In genomic region chr4:152140441-152140840, GRCm38 (mm10) we compare ENCODE assay signal across 9 mouse cellular contexts. TPM values are rescaled to one million over a fixed set of nuclear protein-coding genes. Genes with fewer than 3 reads are reported as not detected.
DNase-seq lines count a peak whose midpoint lies in the region; ATAC-seq and TF ChIP-seq lines count a peak whose summit lies in the region.
"Had no signal": no experiment of that assay in that cellular context is flagged by ENCODE, and none has a peak within 500 bp of the region (broad histone marks: within the 10 kb centered on the region; RNA-seq: fewer than 3 reads in every experiment).

No protein-coding gene starts in this region.

- no peak overlapping the region for H3K4me3 ChIP-seq in forebrain, postnatal 0 days (ENCODE audit: low read depth, low read length)
- H3K4me3 ChIP-seq in forebrain, embryonic 14.5 days (ENCODE audit: low read depth, low read length), result no peak overlapping the region
- no peak overlapping the region for H3K4me3 ChIP-seq in neural tube, embryonic 15.5 days (replicated peaks)
- H3K4me3 ChIP-seq in bone marrow macrophage, adult 2 months (ENCODE audit: insufficient read depth, low read length), result no peak overlapping the region
- H3K4me3 ChIP-seq in forebrain, embryonic 12.5 days (replicated peaks), result no peak overlapping the region

- H3K27ac ChIP-seq in forebrain, postnatal 0 days (ENCODE audit: low read depth, low read length), result no peak overlapping the region
- no peak overlapping the region for H3K27ac ChIP-seq in forebrain, embryonic 14.5 days (ENCODE audit: low read depth, low read length)
- H3K27ac ChIP-seq in neural tube, embryonic 15.5 days (replicated peaks), result no peak overlapping the region
- H3K27ac ChIP-seq in bone marrow macrophage, adult 2 months (ENCODE audit: insufficient read depth, low read depth, low read length), result no peak overlapping the region
- H3K27ac ChIP-seq in forebrain, embryonic 12.5 days, result no peak overlapping the region

- no peak for TF ChIP-seq POLR2A in bone marrow macrophage, adult 2 months (IDR thresholded peaks at IDR 0.05; ENCODE audit: borderline replicate concordance, low read depth, low read length)

- no peaks in the 10 kb centered on the region for H3K9me3 ChIP-seq in forebrain, postnatal 0 days (ENCODE audit: low read length)
- H3K9me3 ChIP-seq in forebrain, embryonic 14.5 days (replicated peaks; ENCODE audit: control insufficient read depth, low read length), result no peaks in the 10 kb centered on the region
- no peaks in the 10 kb centered on the region for H3K9me3 ChIP-seq in neural tube, embryonic 15.5 days (replicated peaks)
- no peaks in the 10 kb centered on the region for H3K9me3 ChIP-seq in forebrain, embryonic 12.5 days

- ATAC-seq in forebrain, postnatal 0 days, result no peak
- ATAC-seq in forebrain, embryonic 14.5 days, result no peak
- no peak for ATAC-seq in neural tube, embryonic 15.5 days (ENCODE audit: low FRiP score)
- no peak for ATAC-seq in forebrain, embryonic 12.5 days (ENCODE audit: low FRiP score)

- H3K4me2 ChIP-seq in forebrain, postnatal 0 days (ENCODE audit: low read depth), result no peak overlapping the region
- H3K4me2 ChIP-seq in forebrain, embryonic 14.5 days (ENCODE audit: low read length), result no peak overlapping the region
- no peak overlapping the region for H3K4me2 ChIP-seq in neural tube, embryonic 15.5 days
- no peak overlapping the region for H3K4me2 ChIP-seq in forebrain, embryonic 12.5 days

- no peaks in the 10 kb centered on the region for H3K36me3 ChIP-seq in forebrain, postnatal 0 days (ENCODE audit: insufficient read depth)
- H3K36me3 ChIP-seq in forebrain, embryonic 14.5 days (ENCODE audit: control insufficient read depth, insufficient read depth, low read length), result no peaks in the 10 kb centered on the region
- no peaks in the 10 kb centered on the region for H3K36me3 ChIP-seq in neural tube, embryonic 15.5 days
- H3K36me3 ChIP-seq in forebrain, embryonic 12.5 days (replicated peaks), result no peaks in the 10 kb centered on the region

- peak; percentile 68 for TF ChIP-seq CTCF in forebrain, postnatal 0 days (IDR thresholded peaks at IDR 0.05; ENCODE audit: low read depth)
- TF ChIP-seq CTCF in bone marrow macrophage, adult 2 months (IDR thresholded peaks at IDR 0.05; ENCODE audit: low read depth, low read length), result peak; percentile 55

- 30% methylated on average over 6 of the region's 6 CpGs for WGBS in forebrain, postnatal 0 days
- WGBS in forebrain, embryonic 14.5 days, result 32% methylated on average over 6 of the region's 6 CpGs
- 29% methylated on average over 6 of the region's 6 CpGs for WGBS in neural tube, embryonic 15.5 days
- 27% methylated on average over 6 of the region's 6 CpGs for WGBS in forebrain, embryonic 12.5 days

- DNase-seq in forebrain, postnatal 0 days, result peak; percentile 43
- DNase-seq in forebrain, embryonic 14.5 days (ENCODE audit: low spot score), result no peak
- peak; percentile 59 for DNase-seq in neural tube, embryonic 10.5 days (ENCODE audit: extremely low spot score, low spot score)
- peak; percentile 76 to 81 for DNase-seq in kidney, postnatal 4 days
- peak; percentile 81 for DNase-seq in retina, embryonic 14.5 days (ENCODE audit: low spot score)

- peaks cover 8% of the 10 kb centered on the region for H3K4me1 ChIP-seq in forebrain, postnatal 0 days (ENCODE audit: insufficient read depth)
- H3K4me1 ChIP-seq in forebrain, embryonic 14.5 days (ENCODE audit: control insufficient read depth, insufficient read depth, low read length), result peaks cover 2% of the 10 kb centered on the region; the same call in 1 of the 2 replicates
- H3K4me1 ChIP-seq in neural tube, embryonic 15.5 days, result peaks cover 9% of the 10 kb centered on the region
- H3K4me1 ChIP-seq in bone marrow macrophage, adult 2 months (ENCODE audit: control insufficient read depth, insufficient read depth, low read length), result peaks cover 6% of the 10 kb centered on the region; the same call in 1 of the 2 replicates
- H3K4me1 ChIP-seq in forebrain, embryonic 12.5 days, result peaks cover 6% of the 10 kb centered on the region

- no peak overlapping the region for H3K9ac ChIP-seq in forebrain, postnatal 0 days
- no peak overlapping the region for H3K9ac ChIP-seq in forebrain, embryonic 14.5 days (ENCODE audit: low read length)
- no peak overlapping the region for H3K9ac ChIP-seq in neural tube, embryonic 15.5 days (replicated peaks)
- H3K9ac ChIP-seq in forebrain, embryonic 12.5 days, result no peak overlapping the region

- peaks cover 5% of the 10 kb centered on the region; the same call in 1 of the 2 replicates for H3K27me3 ChIP-seq in forebrain, postnatal 0 days (ENCODE audit: insufficient read depth, low read length)
- H3K27me3 ChIP-seq in forebrain, embryonic 14.5 days (replicated peaks; ENCODE audit: control insufficient read depth, insufficient read depth, low read length), result peaks cover 10% of the 10 kb centered on the region
- peaks cover 42% of the 10 kb centered on the region for H3K27me3 ChIP-seq in neural tube, embryonic 15.5 days (replicated peaks)
- peaks cover 71% of the 10 kb centered on the region for H3K27me3 ChIP-seq in forebrain, embryonic 12.5 days

RNA-seq across cellular contexts. Expression of gene Espn, which starts 11.7 kb away (rescaled TPM):
- 0.08 and 0.71 TPM in 2 replicates for total RNA-seq in forebrain, postnatal 0 days (2014; rRNA removed)
- polyA plus RNA-seq in forebrain, postnatal 0 days (2015; fragmentation: Nextera tagmentation; extraction: Ambion mirVana), result 0.50 and 0.69 TPM in 2 replicates
- polyA plus RNA-seq in forebrain, embryonic 14.5 days (2014; fragmentation: Nextera tagmentation; extraction: Ambion mirVana), result 0.19 TPM in 1 of 2 replicates, not detected in the other
- 0.31 and 3.3 TPM in 2 replicates for polyA plus RNA-seq in neural tube, embryonic 15.5 days (2015; fragmentation: Nextera tagmentation; extraction: Ambion mirVana)
- polyA plus RNA-seq in bone marrow macrophage, adult 2 months (2012; ENCODE audit: insufficient read depth, insufficient read length, missing spikeins), result 0.44 and 0.97 TPM in 2 replicates
- polyA plus RNA-seq in forebrain, embryonic 12.5 days (2016; fragmentation: Nextera tagmentation; extraction: Ambion mirVana), result 1.8 and 2.1 TPM in 2 replicates

RNA-seq across cellular contexts. Expression of gene Hes2, which starts 18.2 kb away (rescaled TPM):
- not detected in 2 replicates for total RNA-seq in forebrain, postnatal 0 days (2014; rRNA removed)
- not detected in 2 replicates for polyA plus RNA-seq in forebrain, postnatal 0 days (2015; fragmentation: Nextera tagmentation; extraction: Ambion mirVana)
- not detected in 2 replicates for polyA plus RNA-seq in forebrain, embryonic 14.5 days (2014; fragmentation: Nextera tagmentation; extraction: Ambion mirVana)
- polyA plus RNA-seq in neural tube, embryonic 15.5 days (2015; fragmentation: Nextera tagmentation; extraction: Ambion mirVana), result not detected in 2 replicates
- polyA plus RNA-seq in bone marrow macrophage, adult 2 months (2012; ENCODE audit: insufficient read depth, insufficient read length, missing spikeins), result not detected in 2 replicates
- not detected in 2 replicates for polyA plus RNA-seq in forebrain, embryonic 12.5 days (2016; fragmentation: Nextera tagmentation; extraction: Ambion mirVana)
- total RNA-seq: adrenal gland, adult 18-20 months had no signal

RNA-seq across cellular contexts. Expression of gene Tnfrsf25, which starts 24.7 kb away (rescaled TPM):
- total RNA-seq in forebrain, postnatal 0 days (2014; rRNA removed), result 1.4 TPM in 1 of 2 replicates, not detected in the other
- 0.19 and 0.30 TPM in 2 replicates for polyA plus RNA-seq in forebrain, postnatal 0 days (2015; fragmentation: Nextera tagmentation; extraction: Ambion mirVana)
- 0.62 and 1.3 TPM in 2 replicates for polyA plus RNA-seq in forebrain, embryonic 14.5 days (2014; fragmentation: Nextera tagmentation; extraction: Ambion mirVana)
- 1.2 and 2.4 TPM in 2 replicates for polyA plus RNA-seq in neural tube, embryonic 15.5 days (2015; fragmentation: Nextera tagmentation; extraction: Ambion mirVana)
- polyA plus RNA-seq in bone marrow macrophage, adult 2 months (2012; ENCODE audit: insufficient read depth, insufficient read length, missing spikeins), result not detected in 2 replicates
- polyA plus RNA-seq in forebrain, embryonic 12.5 days (2016; fragmentation: Nextera tagmentation; extraction: Ambion mirVana), result 0.66 and 0.76 TPM in 2 replicates

RNA-seq across cellular contexts. Expression of gene Acot7, which starts 37.5 kb away (rescaled TPM):
- total RNA-seq in forebrain, postnatal 0 days (2014; rRNA removed), result 191 and 193 TPM in 2 replicates
- 411 and 466 TPM in 2 replicates for polyA plus RNA-seq in forebrain, postnatal 0 days (2015; fragmentation: Nextera tagmentation; extraction: Ambion mirVana)
- 168 and 208 TPM in 2 replicates for polyA plus RNA-seq in forebrain, embryonic 14.5 days (2014; fragmentation: Nextera tagmentation; extraction: Ambion mirVana)
- polyA plus RNA-seq in neural tube, embryonic 15.5 days (2015; fragmentation: Nextera tagmentation; extraction: Ambion mirVana), result 402 and 456 TPM in 2 replicates
- polyA plus RNA-seq in bone marrow macrophage, adult 2 months (2012; ENCODE audit: insufficient read depth, insufficient read length, missing spikeins), result 39.0 and 46.2 TPM in 2 replicates
- 85.9 and 86.7 TPM in 2 replicates for polyA plus RNA-seq in forebrain, embryonic 12.5 days (2016; fragmentation: Nextera tagmentation; extraction: Ambion mirVana)
